Mouse (Mus musculus) liver, postnatal 0 days (tissue): ENCODE results near the gene Caln1.

Source experiments
- CTCF ChIP-seq: sonication (generic); IDR thresholded peaks from 2 replicates; pipeline ENCODE4 v1.5.1; 2016; ENCODE audit warnings: antibody characterized with exemption, low read depth
- EP300 ChIP-seq: IDR thresholded peaks from 2 replicates; pipeline ENCODE4 v1.6.1; 2016; ENCODE audit warnings: antibody characterized with exemption, low read depth, mild to moderate bottlenecking

GRCm38 (mm10) chr5:130614209-130614608 is 245.0 kb downstream of the Caln1 start:
- TF ChIP-seq CTCF (no peak), EP300 (no peak)
